Mouse (Mus musculus) stomach, embryonic 16.5 days (tissue): ENCODE results near the gene Tfdp2. TPM values are rescaled to one million over a fixed set of nuclear protein-coding genes. Genes with fewer than 3 reads are reported as not detected.

ENCODE experiments used
- ATAC-seq: fragments of 200-750 bp; cut with Nextera tagmentation; 2 replicates; pipeline ENCODE4 v1.8.0; 2017; ENCODE audit warnings: moderate number of reproducible peaks, moderate TSS enrichment; ENCODE audit not compliant: insufficient read depth, low FRiP score
- H3K27ac ChIP-seq: fragments of 300-500 bp; sonication (generic); 2 replicates; pipeline ENCODE4 v1.5.1; 2014; ENCODE audit warnings: low read length
- H3K27me3 ChIP-seq: fragments of 300-500 bp; sonication (generic); 2 replicates; pipeline ENCODE4 v1.6.1; 2014; ENCODE audit warnings: low read length, control low read depth, mixed read lengths; ENCODE audit not compliant: control insufficient read depth, insufficient read depth
- H3K36me3 ChIP-seq: fragments of 300-500 bp; sonication (generic); 2 replicates; pipeline ENCODE4 v1.6.1; 2014; ENCODE audit warnings: low read length; ENCODE audit not compliant: control insufficient read depth, insufficient read depth
- H3K4me1 ChIP-seq: fragments of 300-500 bp; sonication (generic); 2 replicates; pipeline ENCODE4 v1.6.1; 2014; ENCODE audit warnings: low read length, control low read depth, mixed read lengths; ENCODE audit not compliant: control insufficient read depth, insufficient read depth
- H3K4me2 ChIP-seq: fragments of 300-500 bp; sonication (generic); 2 replicates; pipeline ENCODE4 v1.6.1; 2014; ENCODE audit warnings: low read depth, low read length, mixed read lengths
- H3K4me3 ChIP-seq: fragments of 300-500 bp; sonication (generic); replicated peaks from 2 replicates; pipeline ENCODE4 v1.5.1; 2014; ENCODE audit warnings: mild to moderate bottlenecking, low read length
- H3K9ac ChIP-seq: fragments of 300-500 bp; sonication (generic); 2 replicates; pipeline ENCODE4 v1.6.1; 2014; ENCODE audit warnings: low read length
- H3K9me3 ChIP-seq: fragments of 300-500 bp; sonication (generic); replicated peaks from 2 replicates; pipeline ENCODE4 v1.6.1; 2016; ENCODE audit warnings: low read length, control low read depth; ENCODE audit not compliant: control insufficient read depth
- WGBS: fragments of 180-500 bp; shearing (Covaris S2); extraction: QIAGEN DNeasy Blood & Tissue Kit; methylation state at CpG from one replicate; pipeline ENCODE4 v1.1.7; 2014; 5-methylcytosine and 5-hydroxymethylcytosine counted together
- polyA plus RNA-seq: library from polyadenylated mRNA; unstranded; fragments of >200 nt; fragmentation: Nextera tagmentation; extraction: Ambion mirVana; gene quantifications from 2 replicates; pipeline ENCODE4 v1.2.1, GENCODE M21; 2015

Gene Tfdp2
- polyA plus RNA-seq, 1 experiment from 2014 or later: 34.3 TPM

GRCm38 (mm10) chr9:96217299-96217698, 21.2 kb downstream of the Tfdp2 start:
- H3K27me3 ChIP-seq: no peaks in the 10 kb centered on the region
- no peak overlapping the region for H3K4me2 ChIP-seq
- H3K9ac ChIP-seq: no peak overlapping the region
- H3K27ac ChIP-seq: no peak overlapping the region
- ATAC-seq: no peak
- no peak overlapping the region for H3K4me3 ChIP-seq
- WGBS: 93% methylated on average over 1 of the region's 1 CpGs
- no peaks in the 10 kb centered on the region for H3K9me3 ChIP-seq
- no peaks in the 10 kb centered on the region for H3K4me1 ChIP-seq
- H3K36me3 ChIP-seq: no peaks in the 10 kb centered on the region

GRCm38 (mm10) chr9:96217799-96218198, 21.7 kb downstream of the Tfdp2 start:
- no peak overlapping the region for H3K4me2 ChIP-seq
- no peaks in the 10 kb centered on the region for H3K36me3 ChIP-seq
- no peak for ATAC-seq

GRCm38 (mm10) chr9:96219114-96219669, 23.1 kb downstream of the Tfdp2 start:
- Histone ChIP-seq H3K4me1 (0 out of 2 replicates have a peak, but pooled peaks cover 4% of the 10 kb centered on the region), H3K27ac (no peak overlapping the region), H3K9me3 (no peaks in the 10 kb centered on the region), H3K9ac (no peak overlapping the region), H3K4me3 (no peak overlapping the region), H3K27me3 (no peaks in the 10 kb centered on the region), H3K4me2 (no peak overlapping the region), H3K36me3 (no peaks in the 10 kb centered on the region)
- ATAC-seq: no peak
- 59% methylated on average over 2 of the region's 2 CpGs for WGBS

More at GRCm38 (mm10) chr9:96217799-96218198, 21.7 kb downstream of the Tfdp2 start:
- H3K4me1 ChIP-seq: no peaks in the 10 kb centered on the region
- no peak overlapping the region for H3K27ac ChIP-seq
- H3K27me3 ChIP-seq: no peaks in the 10 kb centered on the region
- no peak overlapping the region for H3K4me3 ChIP-seq
- H3K9ac ChIP-seq: no peak overlapping the region
- H3K9me3 ChIP-seq: no peaks in the 10 kb centered on the region

- Histone ChIP-seq H3K9ac (no peak overlapping the region), H3K27ac (no peak overlapping the region), H3K36me3 (no peaks in the 10 kb centered on the region), H3K9me3 (no peaks in the 10 kb centered on the region), H3K4me1 (0 out of 2 replicates have a peak, but pooled peaks cover 4% of the 10 kb centered on the region), H3K4me3 (no peak overlapping the region), H3K4me2 (no peak overlapping the region), H3K27me3 (no peaks in the 10 kb centered on the region)
- no peak for ATAC-seq
These were observed 24.3 kb downstream of the Tfdp2 start for GRCm38 (mm10) chr9:96220419-96220818.

GRCm38 (mm10) chr9:96223302-96223701, 27.2 kb downstream of the Tfdp2 start:
- H3K4me3 ChIP-seq: no peak overlapping the region
- ATAC-seq: no peak
- WGBS: 62% methylated on average over 2 of the region's 2 CpGs

GRCm38 (mm10) chr9:96228285-96228684, 32.2 kb downstream of the Tfdp2 start:
- Histone ChIP-seq H3K27me3 (no peaks in the 10 kb centered on the region), H3K4me3 (no peak overlapping the region), H3K9me3 (no peaks in the 10 kb centered on the region), H3K4me2 (no peak overlapping the region), H3K36me3 (no peaks in the 10 kb centered on the region), H3K27ac (no peak overlapping the region), H3K4me1 (0 out of 2 replicates have a peak, but pooled peaks cover 4% of the 10 kb centered on the region), H3K9ac (no peak overlapping the region)
- no peak for ATAC-seq

More at GRCm38 (mm10) chr9:96223302-96223701, 27.2 kb downstream of the Tfdp2 start:
- no peak overlapping the region for H3K27ac ChIP-seq
- H3K36me3 ChIP-seq: no peaks in the 10 kb centered on the region
- H3K9me3 ChIP-seq: no peaks in the 10 kb centered on the region
- H3K4me2 ChIP-seq: no peak overlapping the region
- no peak overlapping the region for H3K9ac ChIP-seq
- 0 out of 2 replicates have a peak, but pooled peaks cover 4% of the 10 kb centered on the region for H3K4me1 ChIP-seq
- no peaks in the 10 kb centered on the region for H3K27me3 ChIP-seq

- no peak overlapping the region for H3K4me3 ChIP-seq
- WGBS: 75% methylated on average over 2 of the region's 2 CpGs
These were observed 34.2 kb downstream of the Tfdp2 start for GRCm38 (mm10) chr9:96230271-96230670.

GRCm38 (mm10) chr9:96235477-96235876, 39.4 kb downstream of the Tfdp2 start:
- no peak overlapping the region for H3K27ac ChIP-seq
- no peaks in the 10 kb centered on the region for H3K27me3 ChIP-seq
- no peak for ATAC-seq
- H3K4me2 ChIP-seq: no peak overlapping the region
- H3K36me3 ChIP-seq: no peaks in the 10 kb centered on the region
- no peak overlapping the region for H3K9ac ChIP-seq
- 71% methylated on average over 2 of the region's 2 CpGs for WGBS
- no peaks in the 10 kb centered on the region for H3K9me3 ChIP-seq
- no peaks in the 10 kb centered on the region for H3K4me1 ChIP-seq
- no peak overlapping the region for H3K4me3 ChIP-seq

More at GRCm38 (mm10) chr9:96230271-96230670, 34.2 kb downstream of the Tfdp2 start:
- H3K27me3 ChIP-seq: no peaks in the 10 kb centered on the region
- no peak for ATAC-seq
- H3K4me1 ChIP-seq: no peaks in the 10 kb centered on the region
- H3K36me3 ChIP-seq: no peaks in the 10 kb centered on the region
- no peak overlapping the region for H3K4me2 ChIP-seq
- no peak overlapping the region for H3K9ac ChIP-seq
- no peaks in the 10 kb centered on the region for H3K9me3 ChIP-seq
- no peak overlapping the region for H3K27ac ChIP-seq

- no peaks in the 10 kb centered on the region for H3K4me1 ChIP-seq
- WGBS: 77% methylated on average over 1 of the region's 1 CpGs
- no peak for ATAC-seq
- H3K4me3 ChIP-seq: no peak overlapping the region
- no peaks in the 10 kb centered on the region for H3K9me3 ChIP-seq
- no peak overlapping the region for H3K27ac ChIP-seq
- H3K27me3 ChIP-seq: no peaks in the 10 kb centered on the region
- no peak overlapping the region for H3K4me2 ChIP-seq
- no peak overlapping the region for H3K9ac ChIP-seq
- H3K36me3 ChIP-seq: no peaks in the 10 kb centered on the region
These were observed 41.3 kb downstream of the Tfdp2 start for GRCm38 (mm10) chr9:96237391-96237790.
